Mouse (Mus musculus): ENCODE measurements around the gene Nckap5. TPM values are rescaled to one million over a fixed set of nuclear protein-coding genes. Genes with fewer than 3 reads are reported as not detected.
A peak's percentile ranks its signal among the peaks of the same experiment; 100 is the strongest.

The Nckap5 gene
- polyA plus RNA-seq, 1 experiment from 2014 or later, result 4.8 TPM

- ATAC-seq (ENCODE audit: insufficient number of reproducible peaks, insufficient read depth, low FRiP score, low read depth), result no peak
- Histone ChIP-seq H3K27ac (ENCODE audit: low read length) (no peak overlapping the region), H3K4me2 (replicated peaks; ENCODE audit: low read depth, low read length) (no peak overlapping the region), H3K27me3 (ENCODE audit: control insufficient read depth, insufficient read depth, low read length) (no peaks in the 10 kb centered on the region), H3K4me3 (ENCODE audit: low read depth, low read length) (no peak overlapping the region), H3K4me1 (ENCODE audit: control insufficient read depth, insufficient read depth, low read length) (no peaks in the 10 kb centered on the region), H3K9ac (replicated peaks; ENCODE audit: low read depth, low read length) (no peak overlapping the region), H3K9me3 (ENCODE audit: control insufficient read depth, low read depth, low read length) (no peaks in the 10 kb centered on the region), H3K36me3 (ENCODE audit: control insufficient read depth, insufficient read depth, low read length) (no peaks in the 10 kb centered on the region)
- 68% methylated on average over 4 of the region's 4 CpGs for WGBS
These were observed 15.7 kb upstream of the Nckap5 start for GRCm38 (mm10) chr1:126846317-126846716.

- no peaks in the 10 kb centered on the region for H3K27me3 ChIP-seq (ENCODE audit: control insufficient read depth, insufficient read depth, low read length)
- no peak overlapping the region for H3K4me2 ChIP-seq (replicated peaks; ENCODE audit: low read depth, low read length)
- H3K9ac ChIP-seq (replicated peaks; ENCODE audit: low read depth, low read length), result no peak overlapping the region
- H3K36me3 ChIP-seq (ENCODE audit: control insufficient read depth, insufficient read depth, low read length), result no peaks in the 10 kb centered on the region
- no peak overlapping the region for H3K4me3 ChIP-seq (ENCODE audit: low read depth, low read length)
- no peaks in the 10 kb centered on the region for H3K9me3 ChIP-seq (ENCODE audit: control insufficient read depth, low read depth, low read length)
- no peak overlapping the region for H3K27ac ChIP-seq (ENCODE audit: low read length)
- H3K4me1 ChIP-seq (ENCODE audit: control insufficient read depth, insufficient read depth, low read length), result peaks cover 9% of the 10 kb centered on the region; the same call in 1 of the 2 replicates
- no peak; the same call in 1 of the 2 replicates for ATAC-seq (ENCODE audit: insufficient number of reproducible peaks, insufficient read depth, low FRiP score, low read depth)
- WGBS, result 42% methylated on average over 1 of the region's 1 CpGs
These were observed 2.3 kb upstream of the Nckap5 start for GRCm38 (mm10) chr1:126832885-126833284.

- no peak for ATAC-seq (ENCODE audit: insufficient number of reproducible peaks, insufficient read depth, low FRiP score, low read depth)
- 75% methylated on average over 9 of the region's 9 CpGs for WGBS
- no peak overlapping the region for H3K27ac ChIP-seq (ENCODE audit: low read length)
- H3K4me2 ChIP-seq (replicated peaks; ENCODE audit: low read depth, low read length), result no peak overlapping the region
- H3K9ac ChIP-seq (replicated peaks; ENCODE audit: low read depth, low read length), result no peak overlapping the region
- no peaks in the 10 kb centered on the region for H3K9me3 ChIP-seq (ENCODE audit: control insufficient read depth, low read depth, low read length)
- no peaks in the 10 kb centered on the region for H3K27me3 ChIP-seq (ENCODE audit: control insufficient read depth, insufficient read depth, low read length)
- no peak overlapping the region for H3K4me3 ChIP-seq (ENCODE audit: low read depth, low read length)
- H3K4me1 ChIP-seq (ENCODE audit: control insufficient read depth, insufficient read depth, low read length), result peaks cover 9% of the 10 kb centered on the region; the same call in 1 of the 2 replicates
- H3K36me3 ChIP-seq (ENCODE audit: control insufficient read depth, insufficient read depth, low read length), result no peaks in the 10 kb centered on the region
These were observed 1.6 kb downstream of the Nckap5 start for GRCm38 (mm10) chr1:126829031-126829430.

GRCm38 (mm10) chr1:126824841-126825240 is 5.8 kb downstream of the Nckap5 start:
- Histone ChIP-seq H3K4me3 (ENCODE audit: low read depth, low read length) (no peak overlapping the region), H3K36me3 (ENCODE audit: control insufficient read depth, insufficient read depth, low read length) (no peaks in the 10 kb centered on the region), H3K9ac (replicated peaks; ENCODE audit: low read depth, low read length) (no peak overlapping the region), H3K4me2 (replicated peaks; ENCODE audit: low read depth, low read length) (no peak overlapping the region), H3K27ac (ENCODE audit: low read length) (no peak overlapping the region), H3K27me3 (ENCODE audit: control insufficient read depth, insufficient read depth, low read length) (no peaks in the 10 kb centered on the region), H3K4me1 (ENCODE audit: control insufficient read depth, insufficient read depth, low read length) (0 out of 2 replicates have a peak, but pooled peaks cover under 1% of the 10 kb centered on the region), H3K9me3 (ENCODE audit: control insufficient read depth, low read depth, low read length) (no peaks in the 10 kb centered on the region)
- 55% methylated on average over 3 of the region's 3 CpGs for WGBS
- no peak for ATAC-seq (ENCODE audit: insufficient number of reproducible peaks, insufficient read depth, low FRiP score, low read depth)

GRCm38 (mm10) chr1:126822246-126822645 is 8.4 kb downstream of the Nckap5 start:
- H3K27ac ChIP-seq (ENCODE audit: low read length), result no peak overlapping the region
- 68% methylated on average over 6 of the region's 6 CpGs for WGBS
- no peak overlapping the region for H3K9ac ChIP-seq (replicated peaks; ENCODE audit: low read depth, low read length)
- no peak for ATAC-seq (ENCODE audit: insufficient number of reproducible peaks, insufficient read depth, low FRiP score, low read depth)
- H3K4me1 ChIP-seq (ENCODE audit: control insufficient read depth, insufficient read depth, low read length), result 0 out of 2 replicates have a peak, but pooled peaks cover 3% of the 10 kb centered on the region
- H3K36me3 ChIP-seq (ENCODE audit: control insufficient read depth, insufficient read depth, low read length), result no peaks in the 10 kb centered on the region
- H3K9me3 ChIP-seq (ENCODE audit: control insufficient read depth, low read depth, low read length), result no peaks in the 10 kb centered on the region
- H3K27me3 ChIP-seq (ENCODE audit: control insufficient read depth, insufficient read depth, low read length), result no peaks in the 10 kb centered on the region
- H3K4me3 ChIP-seq (ENCODE audit: low read depth, low read length), result no peak overlapping the region
- no peak overlapping the region for H3K4me2 ChIP-seq (replicated peaks; ENCODE audit: low read depth, low read length)

GRCm38 (mm10) chr1:126817381-126818034 is 13.1 kb downstream of the Nckap5 start:
- no peak overlapping the region for H3K4me2 ChIP-seq (replicated peaks; ENCODE audit: low read depth, low read length)
- H3K9me3 ChIP-seq (ENCODE audit: control insufficient read depth, low read depth, low read length), result no peaks in the 10 kb centered on the region
- H3K9ac ChIP-seq (replicated peaks; ENCODE audit: low read depth, low read length), result no peak overlapping the region
- ATAC-seq (ENCODE audit: insufficient number of reproducible peaks, insufficient read depth, low FRiP score, low read depth), result peak; percentile 75; the same call in 1 of the 2 replicates
- no peaks in the 10 kb centered on the region for H3K27me3 ChIP-seq (ENCODE audit: control insufficient read depth, insufficient read depth, low read length)
- H3K36me3 ChIP-seq (ENCODE audit: control insufficient read depth, insufficient read depth, low read length), result no peaks in the 10 kb centered on the region
- no peak overlapping the region for H3K27ac ChIP-seq (ENCODE audit: low read length)
- 0 out of 2 replicates have a peak, but pooled peaks cover 3% of the 10 kb centered on the region for H3K4me1 ChIP-seq (ENCODE audit: control insufficient read depth, insufficient read depth, low read length)
- H3K4me3 ChIP-seq (ENCODE audit: low read depth, low read length), result no peak overlapping the region
- 23% methylated on average over 9 of the region's 9 CpGs for WGBS

- ATAC-seq (ENCODE audit: insufficient number of reproducible peaks, insufficient read depth, low FRiP score, low read depth), result no peak
- H3K4me2 ChIP-seq (replicated peaks; ENCODE audit: low read depth, low read length), result no peak overlapping the region
- no peaks in the 10 kb centered on the region for H3K4me1 ChIP-seq (ENCODE audit: control insufficient read depth, insufficient read depth, low read length)
- no peaks in the 10 kb centered on the region for H3K36me3 ChIP-seq (ENCODE audit: control insufficient read depth, insufficient read depth, low read length)
- WGBS, result 70% methylated on average over 3 of the region's 3 CpGs
- no peaks in the 10 kb centered on the region for H3K27me3 ChIP-seq (ENCODE audit: control insufficient read depth, insufficient read depth, low read length)
- no peak overlapping the region for H3K4me3 ChIP-seq (ENCODE audit: low read depth, low read length)
- H3K27ac ChIP-seq (ENCODE audit: low read length), result no peak overlapping the region
- no peak overlapping the region for H3K9ac ChIP-seq (replicated peaks; ENCODE audit: low read depth, low read length)
- H3K9me3 ChIP-seq (ENCODE audit: control insufficient read depth, low read depth, low read length), result no peaks in the 10 kb centered on the region
These were observed 23.5 kb downstream of the Nckap5 start for GRCm38 (mm10) chr1:126806994-126807611.

GRCm38 (mm10) chr1:126806548-126806947 is 24.1 kb downstream of the Nckap5 start:
- no peaks in the 10 kb centered on the region for H3K27me3 ChIP-seq (ENCODE audit: control insufficient read depth, insufficient read depth, low read length)
- ATAC-seq (ENCODE audit: insufficient number of reproducible peaks, insufficient read depth, low FRiP score, low read depth), result no peak
- WGBS, result 70% methylated on average over 7 of the region's 7 CpGs

More at GRCm38 (mm10) chr1:126806548-126806947, 24.1 kb downstream of the Nckap5 start:
- Histone ChIP-seq H3K9ac (replicated peaks; ENCODE audit: low read depth, low read length) (no peak overlapping the region), H3K27ac (ENCODE audit: low read length) (no peak overlapping the region), H3K36me3 (ENCODE audit: control insufficient read depth, insufficient read depth, low read length) (no peaks in the 10 kb centered on the region), H3K9me3 (ENCODE audit: control insufficient read depth, low read depth, low read length) (no peaks in the 10 kb centered on the region), H3K4me3 (ENCODE audit: low read depth, low read length) (no peak overlapping the region), H3K4me2 (replicated peaks; ENCODE audit: low read depth, low read length) (no peak overlapping the region), H3K4me1 (ENCODE audit: control insufficient read depth, insufficient read depth, low read length) (no peaks in the 10 kb centered on the region)
